Mouse (Mus musculus) gastrocnemius, postnatal 36 days (tissue): ENCODE measurements around the gene Dynlrb2. TPM values are rescaled to one million over a fixed set of nuclear protein-coding genes. Genes with fewer than 3 reads are reported as not detected.

Experiments used
- DNase-seq, 2 experiments: peaks; one replicate each; pipeline ENCODE4 v3.0.0; 2022
- intact Hi-C: fragments of 180-260 bp; cut with DNase I; formaldehyde crosslinking; loops from one replicate; pipeline ENCODE4 v1.15.1; 2025
- long read RNA-seq, 2 experiments: library from polyadenylated mRNA; stranded (forward); transcript quantifications; one replicate each; pipeline ENCODE4 v2.0.0; 2021
- total RNA-seq, 2 experiments: library from RNA; stranded (reverse); gene quantifications; 2 replicates each; pipeline ENCODE4 v1.2.3; 2021

The Dynlrb2 gene
- not detected for total RNA-seq
- long read RNA-seq, experiment 1, result 0 reads
- long read RNA-seq, experiment 2, result 0 reads

- intact Hi-C loops, result no loop called here
- peak; percentile 70 to 80 for DNase-seq
Measured at GRCm38 (mm10) chr8:116504477-116505120, at the start of gene Dynlrb2. Dynlrb2 (plus strand) TSS chr8:116504974.

- intact Hi-C loops, result no loop called here
- DNase-seq, result no peak
Measured at GRCm38 (mm10) chr8:116458569-116458968, 46.2 kb upstream of the Dynlrb2 start.

- intact Hi-C loops, result no loop called here
- no peak for DNase-seq
Measured at GRCm38 (mm10) chr8:116461472-116461871, 43.3 kb upstream of the Dynlrb2 start.

- DNase-seq, result no peak
- intact Hi-C loops, result no loop called here
Measured at GRCm38 (mm10) chr8:116466586-116466985, 38.2 kb upstream of the Dynlrb2 start.

- no peak for DNase-seq
- intact Hi-C loops, result no loop called here
Measured at GRCm38 (mm10) chr8:116467027-116467426, 37.7 kb upstream of the Dynlrb2 start.

GRCm38 (mm10) chr8:116477941-116478340 lies 26.8 kb upstream of the Dynlrb2 start:
- intact Hi-C loops, result no loop called here
- DNase-seq, result no peak

GRCm38 (mm10) chr8:116478681-116479080 lies 26.1 kb upstream of the Dynlrb2 start:
- no peak for DNase-seq
- intact Hi-C loops, result no loop called here

GRCm38 (mm10) chr8:116480894-116481293 lies 23.9 kb upstream of the Dynlrb2 start:
- intact Hi-C loops, result loop anchor here (1.0 to 10.0 kb wide), 3 partner anchors 181 to 394 kb away; no protein-coding TSS in a partner anchor
- DNase-seq, result peak in 1 of 2 experiments; percentile 10

- intact Hi-C loops, result loop anchor here (5.0 to 10.0 kb wide), 2 partner anchors 180 to 392 kb away; no protein-coding TSS in a partner anchor
- no peak for DNase-seq
Measured at GRCm38 (mm10) chr8:116482738-116483137, 22.0 kb upstream of the Dynlrb2 start.

- DNase-seq, result no peak
- intact Hi-C loops, result loop anchor here (5.0 to 10.0 kb wide), 2 partner anchors 178 to 391 kb away; no protein-coding TSS in a partner anchor
Measured at GRCm38 (mm10) chr8:116484087-116484486, 20.7 kb upstream of the Dynlrb2 start.

- intact Hi-C loops, result loop anchor here (10.0 kb wide), 1 partner anchor 386 kb away; no protein-coding TSS in a partner anchor
Measured at GRCm38 (mm10) chr8:116488546-116488945, 16.2 kb upstream of the Dynlrb2 start.

GRCm38 (mm10) chr8:116500057-116500809 lies 4.5 kb upstream of the Dynlrb2 start:
- intact Hi-C loops, result no loop called here
- peak in 1 of 2 experiments; percentile 4 for DNase-seq

More at GRCm38 (mm10) chr8:116488546-116488945, 16.2 kb upstream of the Dynlrb2 start:
- DNase-seq, result no peak

GRCm38 (mm10) chr8:116508721-116509120 lies 3.9 kb downstream of the Dynlrb2 start:
- DNase-seq, result peak; percentile 30 to 55
- intact Hi-C loops, result no loop called here

- intact Hi-C loops, result no loop called here
- no peak for DNase-seq
Measured at GRCm38 (mm10) chr8:116509247-116509646, 4.5 kb downstream of the Dynlrb2 start.

- intact Hi-C loops, result no loop called here
- DNase-seq, result no peak
Measured at GRCm38 (mm10) chr8:116519676-116520075, 14.9 kb downstream of the Dynlrb2 start.

GRCm38 (mm10) chr8:116521208-116521607 lies 16.4 kb downstream of the Dynlrb2 start:
- DNase-seq, result no peak
- intact Hi-C loops, result no loop called here

- no peak for DNase-seq
- intact Hi-C loops, result no loop called here
Measured at GRCm38 (mm10) chr8:116521641-116522040, 16.9 kb downstream of the Dynlrb2 start.

GRCm38 (mm10) chr8:116522104-116522767 lies 17.5 kb downstream of the Dynlrb2 start:
- no peak for DNase-seq
- intact Hi-C loops, result no loop called here

GRCm38 (mm10) chr8:116524915-116525314 lies 20.1 kb downstream of the Dynlrb2 start:
- peak in 1 of 2 experiments; percentile 5 for DNase-seq
- intact Hi-C loops, result no loop called here

GRCm38 (mm10) chr8:116528736-116529135 lies 24.0 kb downstream of the Dynlrb2 start:
- intact Hi-C loops, result no loop called here
- DNase-seq, result no peak

GRCm38 (mm10) chr8:116533081-116533480 lies 28.3 kb downstream of the Dynlrb2 start:
- no peak for DNase-seq
- intact Hi-C loops, result no loop called here
